Mouse (Mus musculus): ENCODE data around the gene H2-DMa. TPM values are rescaled to one million over a fixed set of nuclear protein-coding genes. Genes with fewer than 3 reads are reported as not detected.
A peak's percentile ranks its signal among the peaks of the same experiment; 100 is the strongest.
"Not testable (repeated sequence)": the region's sequence is repeated elsewhere in the genome, so short reads cannot be mapped to it uniquely, and the experiment has no call there.

Gene H2-DMa
- polyA plus RNA-seq, 1 experiment from 2014 or later: 5.3 TPM

DNA sequence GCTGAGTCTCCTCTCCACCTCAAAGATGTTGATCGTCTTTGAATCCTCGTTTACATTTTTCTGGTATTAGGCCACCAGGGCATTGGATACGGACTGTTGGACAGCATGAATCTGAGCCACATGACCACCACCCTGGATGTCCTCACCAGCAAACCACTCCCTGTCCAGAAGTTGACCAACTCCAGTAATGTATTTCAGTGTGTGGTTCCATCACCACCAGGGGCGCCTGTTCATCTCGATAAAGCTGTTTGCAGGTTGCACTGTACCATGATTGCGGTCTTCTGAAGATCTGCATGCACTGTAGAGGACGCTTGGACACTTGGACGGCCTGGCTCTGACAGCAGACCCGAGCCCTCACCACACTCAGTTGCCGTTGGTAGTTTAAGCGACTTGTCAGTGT, 13.9 kb downstream of the H2-DMa start:
- H3K36me3 ChIP-seq: no peaks in the 10 kb centered on the region
- DNase-seq (ENCODE audit: low spot score): no peak

DNA sequence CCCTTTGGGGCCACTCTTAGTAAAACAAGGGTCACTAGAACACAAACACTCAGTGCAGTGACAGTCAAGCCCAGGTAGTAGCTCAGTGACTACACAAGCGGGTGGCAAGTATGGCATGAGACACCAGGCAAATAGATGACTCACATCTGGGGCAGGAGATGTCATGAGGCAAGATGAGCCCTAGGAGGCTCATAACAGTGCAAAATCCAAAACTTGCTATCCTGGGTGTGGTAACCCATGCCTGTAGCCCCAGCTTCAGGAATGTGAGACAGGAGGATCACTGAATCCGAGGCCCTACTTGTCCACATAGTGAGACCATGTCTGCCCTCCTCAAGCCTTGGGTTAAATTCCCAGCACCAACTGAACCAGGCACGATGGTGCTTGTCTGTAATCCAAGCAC, 15.1 kb downstream of the H2-DMa start:
- peaks cover 26% of the 10 kb centered on the region for H3K4me1 ChIP-seq
- H3K27me3 ChIP-seq (ENCODE audit: low read depth, poor library complexity, severe bottlenecking): peaks cover 39% of the 10 kb centered on the region
- no peak for DNase-seq (ENCODE audit: low spot score)
- no peak overlapping the region for H3K4me3 ChIP-seq
- H3K27ac ChIP-seq: no peak overlapping the region
- 83% methylated on average over 3 of the region's 3 CpGs for WGBS
- no peaks in the 10 kb centered on the region for H3K36me3 ChIP-seq
- H3K9me3 ChIP-seq (replicated peaks): no peaks in the 10 kb centered on the region

More for the DNA sequence above, 13.9 kb downstream of the H2-DMa start:
- Histone ChIP-seq H3K4me1 (peaks cover 33% of the 10 kb centered on the region), H3K4me3 (no peak overlapping the region), H3K9me3 (replicated peaks) (no peaks in the 10 kb centered on the region), H3K27me3 (ENCODE audit: low read depth, poor library complexity, severe bottlenecking) (peaks cover 27% of the 10 kb centered on the region), H3K27ac (no peak overlapping the region)
- 83% methylated on average over 11 of the region's 11 CpGs for WGBS

DNA sequence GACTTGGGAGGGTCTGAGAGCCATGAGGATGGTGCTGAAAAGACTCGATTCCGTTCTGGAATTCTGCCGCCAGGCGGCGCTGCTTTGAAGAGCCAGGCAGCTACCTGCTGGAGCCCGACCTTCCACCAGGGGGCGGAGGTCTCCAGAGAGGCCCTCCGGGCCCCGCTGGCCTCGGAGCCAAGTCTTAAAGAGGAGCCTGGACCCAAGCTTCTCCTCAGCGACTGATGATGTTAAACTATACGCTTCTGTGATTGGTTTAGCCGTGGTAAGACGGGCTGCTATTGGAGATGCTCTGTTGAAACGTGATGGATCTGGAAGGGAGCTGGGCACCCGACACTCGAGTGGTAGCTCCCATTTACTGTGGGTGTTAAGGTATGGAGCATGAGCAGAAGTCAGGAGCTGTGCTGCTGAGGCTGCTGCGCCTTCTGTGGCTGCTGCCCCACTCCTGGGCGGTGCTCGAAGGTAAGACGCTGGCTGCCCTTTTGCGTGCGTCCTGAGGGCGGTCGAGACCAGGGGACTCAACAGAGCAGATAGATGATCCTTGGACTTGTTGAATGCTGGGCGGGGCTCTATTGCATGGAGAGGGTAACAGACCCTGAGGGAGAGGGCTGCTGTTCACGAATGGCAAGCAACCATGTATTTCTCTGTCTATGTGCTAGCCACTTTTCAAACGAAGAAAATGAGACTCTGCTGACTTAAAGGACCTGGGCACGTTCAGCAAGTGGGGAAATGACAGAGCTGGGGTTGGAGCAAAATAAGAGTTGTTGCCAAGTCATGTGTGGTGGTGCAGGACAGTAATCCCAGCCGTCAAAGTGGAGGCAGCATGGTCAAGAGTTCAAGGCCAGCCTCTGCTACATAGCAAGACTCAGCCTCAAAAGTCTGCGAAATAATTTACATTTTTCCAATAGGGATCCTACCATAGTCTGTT, 16.2 kb downstream of the H2-DMa start:
- Histone ChIP-seq H3K27ac (peak overlapping the region; percentile 46; the same call in 1 of the 2 replicates), H3K4me1 (peaks cover 25% of the 10 kb centered on the region), H3K36me3 (no peaks in the 10 kb centered on the region), H3K4me3 (peak overlapping the region; percentile 48), H3K9me3 (replicated peaks) (no peaks in the 10 kb centered on the region), H3K27me3 (ENCODE audit: low read depth, poor library complexity, severe bottlenecking) (peaks cover 50% of the 10 kb centered on the region)
- 7% methylated on average over 31 of the region's 31 CpGs for WGBS
- DNase-seq (ENCODE audit: low spot score): peak; percentile 100

DNA sequence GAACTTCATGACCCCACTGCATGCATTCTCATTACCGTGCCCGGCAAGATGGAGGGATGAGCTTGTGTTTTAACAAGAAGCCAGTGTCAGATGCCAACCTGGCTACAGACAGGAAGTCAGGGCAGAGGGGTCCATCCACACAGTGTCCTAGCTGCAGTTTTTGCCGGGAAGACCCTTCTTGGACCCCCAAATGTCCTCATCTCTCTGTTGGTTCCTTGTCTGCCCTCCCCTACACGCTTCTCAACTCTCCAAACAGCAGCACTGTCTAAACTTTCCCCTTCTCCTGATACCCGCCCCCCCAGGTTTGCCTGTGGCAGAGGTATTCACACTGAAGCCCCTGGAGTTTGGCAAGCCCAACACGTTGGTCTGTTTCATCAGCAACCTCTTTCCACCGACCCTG, 18.3 kb downstream of the H2-DMa start:
- H3K27ac ChIP-seq: no peak overlapping the region
- DNase-seq (ENCODE audit: low spot score): no peak
- WGBS: 75% methylated on average over 7 of the region's 7 CpGs
- peaks cover 27% of the 10 kb centered on the region for H3K4me1 ChIP-seq
- no peaks in the 10 kb centered on the region for H3K9me3 ChIP-seq (replicated peaks)
- H3K4me3 ChIP-seq: no peak overlapping the region
- no peaks in the 10 kb centered on the region for H3K36me3 ChIP-seq
- peaks cover 60% of the 10 kb centered on the region for H3K27me3 ChIP-seq (ENCODE audit: low read depth, poor library complexity, severe bottlenecking)

DNA sequence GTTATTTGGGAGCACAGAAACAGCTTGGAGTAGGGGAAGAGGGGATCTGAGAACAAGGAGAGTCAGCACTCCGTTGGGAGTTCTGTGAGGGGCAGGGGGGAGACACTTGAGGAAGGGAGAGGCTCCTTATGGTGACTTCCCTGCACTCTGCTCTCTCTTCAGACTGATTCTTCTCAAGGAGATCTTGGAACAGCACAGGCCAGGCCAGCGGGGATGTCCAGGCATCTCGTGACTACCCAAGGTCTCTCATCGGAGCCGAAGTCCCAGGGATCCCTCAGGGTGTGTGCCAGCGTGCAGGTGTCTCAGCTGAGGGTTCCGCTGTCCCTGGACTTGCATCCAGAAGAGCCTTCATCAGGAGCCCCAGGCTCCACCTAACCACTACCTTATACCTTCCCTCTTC, 19.3 kb downstream of the H2-DMa start:
- no peak overlapping the region for H3K27ac ChIP-seq
- no peaks in the 10 kb centered on the region for H3K36me3 ChIP-seq
- H3K4me1 ChIP-seq: peaks cover 36% of the 10 kb centered on the region
- H3K9me3 ChIP-seq (replicated peaks): no peaks in the 10 kb centered on the region
- peak overlapping the region; percentile 42; the same call in 1 of the 2 replicates for H3K4me3 ChIP-seq
- no peak for DNase-seq (ENCODE audit: low spot score)
- H3K27me3 ChIP-seq (ENCODE audit: low read depth, poor library complexity, severe bottlenecking): peaks cover 60% of the 10 kb centered on the region
- WGBS: 79% methylated on average over 7 of the region's 7 CpGs

DNA sequence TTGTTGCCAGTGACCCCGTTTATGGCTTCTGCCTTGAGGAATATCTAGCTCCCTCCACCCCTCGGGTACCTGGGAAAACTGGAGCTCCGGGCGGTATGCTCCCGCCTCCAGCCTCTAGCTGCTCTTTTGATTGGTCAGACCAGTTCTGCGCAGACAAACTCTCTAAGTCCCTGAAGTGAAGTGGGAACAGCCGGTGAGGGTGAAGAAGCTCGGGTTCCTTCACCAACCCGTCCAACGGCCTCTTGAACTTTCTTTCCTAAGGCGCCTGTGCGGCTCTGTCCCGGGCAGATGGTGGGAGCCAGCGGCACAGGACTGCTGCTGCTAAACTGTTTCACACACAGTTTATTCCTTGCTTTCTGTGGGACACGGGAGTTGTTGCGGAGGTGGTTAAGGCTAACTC, 20.1 kb downstream of the H2-DMa start:
- Histone ChIP-seq H3K9me3 (replicated peaks) (no peaks in the 10 kb centered on the region), H3K36me3 (no peaks in the 10 kb centered on the region), H3K27me3 (ENCODE audit: low read depth, poor library complexity, severe bottlenecking) (peaks cover 60% of the 10 kb centered on the region), H3K4me1 (peaks cover 36% of the 10 kb centered on the region), H3K27ac (no peak overlapping the region), H3K4me3 (peak overlapping the region; percentile 42)
- under 1% methylated on average over 16 of the region's 16 CpGs for WGBS
- DNase-seq (ENCODE audit: low spot score): peak; percentile 58

DNA sequence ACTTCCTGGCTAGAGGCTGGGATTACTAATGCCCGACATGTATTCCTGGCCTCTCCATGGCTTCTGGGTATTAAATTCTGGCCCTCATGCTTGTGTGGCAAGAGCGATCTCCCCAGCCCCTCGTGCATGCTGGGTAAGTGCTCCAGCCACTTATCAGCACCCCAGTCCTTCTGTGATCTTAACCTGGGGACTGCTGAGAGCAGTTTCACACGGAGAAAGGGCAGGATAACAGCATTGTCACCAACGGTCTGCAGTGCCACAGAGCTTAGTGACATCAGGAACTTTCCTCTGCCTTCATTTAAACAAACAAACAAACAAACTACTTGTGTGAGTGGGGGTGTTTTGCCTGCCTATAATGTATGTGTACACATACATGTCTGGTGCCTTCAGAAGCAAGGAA, 20.9 kb downstream of the H2-DMa start:
- peaks cover 36% of the 10 kb centered on the region for H3K4me1 ChIP-seq
- no peaks in the 10 kb centered on the region for H3K36me3 ChIP-seq
- H3K27me3 ChIP-seq (ENCODE audit: low read depth, poor library complexity, severe bottlenecking): peaks cover 60% of the 10 kb centered on the region
- H3K9me3 ChIP-seq (replicated peaks): no peaks in the 10 kb centered on the region
- no peak for DNase-seq (ENCODE audit: low spot score)
- no peak overlapping the region for H3K27ac ChIP-seq
- 10% methylated on average over 5 of the region's 5 CpGs for WGBS
- H3K4me3 ChIP-seq: peak overlapping the region; percentile 42; the same call in 1 of the 2 replicates

DNA sequence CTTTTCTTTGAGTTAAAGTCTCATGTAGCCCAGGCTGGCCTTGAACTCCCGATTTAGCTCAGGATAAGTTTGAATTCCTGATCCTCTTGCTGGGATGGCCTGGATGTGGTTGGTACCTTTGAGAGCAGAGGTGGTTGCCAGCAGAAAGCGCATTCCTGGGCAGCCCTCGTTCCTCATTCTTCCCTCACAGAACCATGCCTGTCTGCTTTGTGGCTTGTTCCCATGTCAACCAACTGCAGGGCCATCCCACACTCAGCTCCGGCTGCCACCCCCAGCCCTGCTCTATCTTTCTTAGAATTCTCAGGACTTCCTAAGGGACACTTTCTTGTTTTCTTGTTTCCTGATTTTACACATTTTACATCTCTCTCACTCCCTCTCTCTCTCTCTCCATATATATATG, 22.1 kb downstream of the H2-DMa start:
- Histone ChIP-seq H3K36me3 (no peaks in the 10 kb centered on the region), H3K27me3 (ENCODE audit: low read depth, poor library complexity, severe bottlenecking) (peaks cover 52% of the 10 kb centered on the region), H3K27ac (no peak overlapping the region), H3K4me3 (no peak overlapping the region), H3K4me1 (peaks cover 27% of the 10 kb centered on the region), H3K9me3 (replicated peaks) (no peaks in the 10 kb centered on the region)
- 68% methylated on average over 4 of the region's 4 CpGs for WGBS
- DNase-seq (ENCODE audit: low spot score): no peak

DNA sequence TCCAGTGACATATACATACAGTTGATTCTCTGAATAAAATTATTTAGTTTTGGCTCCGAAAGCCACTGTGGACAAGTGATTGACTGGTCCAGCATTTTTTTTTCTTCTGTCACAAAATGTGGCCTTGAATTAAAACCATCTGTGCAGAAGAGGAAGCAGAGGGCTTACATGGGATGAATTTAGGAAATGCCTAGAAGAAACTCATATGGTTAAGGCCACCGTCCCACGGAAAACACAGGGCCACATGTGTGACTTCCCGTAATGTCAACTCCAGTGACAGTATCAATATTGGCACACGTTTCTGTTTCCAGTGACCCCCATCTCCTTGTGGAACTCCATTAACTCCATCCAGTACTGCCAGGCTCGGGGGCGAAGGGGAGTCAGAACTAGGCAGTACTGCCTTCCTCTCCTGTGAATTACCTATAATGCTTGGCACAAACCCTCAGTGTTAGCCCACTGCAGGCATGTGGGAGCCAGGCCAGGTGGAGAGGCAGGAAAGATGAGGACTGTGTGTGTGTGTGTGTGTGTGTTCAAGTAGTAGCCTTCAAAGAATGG, 23.2 kb downstream of the H2-DMa start:
- Histone ChIP-seq H3K36me3 (no peaks in the 10 kb centered on the region), H3K4me1 (peaks cover 27% of the 10 kb centered on the region), H3K4me3 (no peak overlapping the region), H3K9me3 (replicated peaks) (no peaks in the 10 kb centered on the region), H3K27ac (no peak overlapping the region), H3K27me3 (ENCODE audit: low read depth, poor library complexity, severe bottlenecking) (peaks cover 41% of the 10 kb centered on the region)
- no peak for DNase-seq (ENCODE audit: low spot score)
- 71% methylated on average over 7 of the region's 7 CpGs for WGBS

DNA sequence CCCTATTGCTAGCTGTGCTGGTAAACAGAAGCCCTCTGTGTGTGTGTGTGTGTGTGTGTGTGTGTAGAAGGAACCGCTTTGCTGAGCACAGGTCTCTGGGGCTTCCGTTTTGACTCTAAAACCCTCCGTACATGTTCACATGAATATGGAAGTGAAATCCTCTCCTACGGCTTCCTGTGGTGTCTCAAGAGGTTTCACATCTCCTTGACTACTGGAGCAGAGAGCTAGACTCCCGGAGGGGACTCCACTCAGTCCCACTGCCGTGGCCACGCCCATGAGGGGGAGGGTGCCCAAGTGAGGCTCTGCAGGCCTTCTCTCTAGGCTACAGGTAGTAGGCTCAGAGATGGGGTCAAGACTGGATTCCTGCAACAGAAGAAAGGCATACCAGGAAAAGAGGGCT, 23.7 kb downstream of the H2-DMa start, which contains the start of gene H2-DMb2:
Gene H2-DMb2, plus strand, starts transcription at position 275 of the 400 bp plus-strand sequence.
- 48% methylated on average over 7 of the region's 7 CpGs for WGBS
- Histone ChIP-seq H3K36me3 (no peaks in the 10 kb centered on the region), H3K9me3 (replicated peaks) (no peaks in the 10 kb centered on the region), H3K27ac (no peak within 1 kb of the TSS), H3K4me3 (no peak within 1 kb of the TSS), H3K27me3 (ENCODE audit: low read depth, poor library complexity, severe bottlenecking) (peaks cover 36% of the 10 kb centered on the region), H3K4me1 (peaks cover 25% of the 10 kb centered on the region)
- no peak for DNase-seq (ENCODE audit: low spot score)

DNA sequence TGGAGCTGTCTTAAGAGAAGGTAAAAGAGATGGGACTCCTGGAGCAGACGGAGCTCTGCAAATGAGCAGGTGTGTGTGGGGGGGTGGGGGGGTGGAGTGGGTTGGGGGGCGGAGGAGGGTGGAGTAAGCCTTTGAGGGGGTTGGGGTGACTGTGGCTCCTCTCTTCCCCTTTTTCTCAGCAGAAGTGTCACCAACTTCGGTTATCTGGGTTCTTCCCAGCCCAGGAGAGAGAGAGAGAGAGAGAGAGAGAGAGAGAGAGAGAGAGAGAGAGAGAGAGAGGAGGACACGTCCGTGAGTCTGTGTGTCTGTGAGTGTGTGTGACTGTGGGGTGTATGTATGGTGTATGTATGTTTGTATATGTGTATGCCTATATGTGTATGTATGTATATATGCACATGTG, 24.1 kb downstream of the H2-DMa start:
- Histone ChIP-seq H3K4me3 (no peak overlapping the region), H3K27me3 (ENCODE audit: low read depth, poor library complexity, severe bottlenecking) (peaks cover 31% of the 10 kb centered on the region), H3K4me1 (peaks cover 25% of the 10 kb centered on the region), H3K9me3 (replicated peaks) (no peaks in the 10 kb centered on the region), H3K36me3 (no peaks in the 10 kb centered on the region), H3K27ac (no peak overlapping the region)
- DNase-seq (ENCODE audit: low spot score): no peak
- 74% methylated on average over 5 of the region's 5 CpGs for WGBS

DNA sequence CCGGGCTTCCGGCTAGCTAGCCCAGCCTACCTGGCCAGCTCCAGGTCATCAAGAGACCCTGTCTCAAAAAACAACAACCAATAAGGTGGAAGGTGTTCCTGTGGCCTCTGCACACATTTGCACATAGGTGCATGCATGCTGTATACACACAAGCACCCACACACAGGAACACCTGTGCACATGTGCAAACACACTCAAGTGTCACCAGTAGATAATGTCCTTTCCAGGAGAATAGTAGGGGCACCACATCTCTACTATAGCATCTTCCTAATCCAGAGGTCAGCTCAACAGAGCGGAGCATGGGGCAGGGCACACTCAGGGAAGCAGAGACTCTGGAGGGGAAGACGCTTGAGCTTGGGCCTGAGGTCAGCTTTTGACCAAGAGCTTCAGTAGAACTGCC, 24.9 kb downstream of the H2-DMa start:
- H3K36me3 ChIP-seq; DNase-seq (ENCODE audit: low spot score); H3K9me3 ChIP-seq (replicated peaks); H3K4me3 ChIP-seq; H3K27ac ChIP-seq: not testable (repeated sequence)
- H3K27me3 ChIP-seq (ENCODE audit: low read depth, poor library complexity, severe bottlenecking): peaks cover 24% of the 10 kb centered on the region
- H3K4me1 ChIP-seq: peaks cover 23% of the 10 kb centered on the region
- WGBS: 94% methylated on average over 4 of the region's 4 CpGs

DNA sequence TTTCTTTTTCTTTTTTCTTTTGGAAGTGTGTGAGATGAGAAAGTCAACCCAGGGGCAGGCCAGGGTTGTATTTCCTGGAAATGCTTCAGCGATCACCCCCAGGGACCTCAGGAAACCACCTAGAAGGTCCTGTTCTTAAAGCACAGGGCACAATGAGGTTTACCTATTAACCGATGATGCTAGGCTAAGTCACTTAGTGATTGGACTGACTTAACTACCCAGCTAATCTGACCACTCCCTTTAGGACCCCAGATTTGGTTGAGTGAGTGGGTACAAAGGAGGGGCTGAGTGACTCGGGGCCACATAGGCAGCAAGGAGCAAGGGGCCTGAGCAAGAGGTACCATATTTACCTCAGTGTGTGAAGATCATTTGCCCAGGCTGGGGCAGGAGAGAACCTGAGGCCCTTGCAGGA, 25.6 kb downstream of the H2-DMa start:
- H3K27me3 ChIP-seq (ENCODE audit: low read depth, poor library complexity, severe bottlenecking): peaks cover 16% of the 10 kb centered on the region
- WGBS: 75% methylated on average over 3 of the region's 3 CpGs

More for the DNA sequence above, 25.6 kb downstream of the H2-DMa start:
- DNase-seq (ENCODE audit: low spot score): no peak
- Histone ChIP-seq H3K36me3 (no peaks in the 10 kb centered on the region), H3K4me3 (no peak overlapping the region), H3K9me3 (replicated peaks) (no peaks in the 10 kb centered on the region), H3K4me1 (peaks cover 15% of the 10 kb centered on the region), H3K27ac (no peak overlapping the region)
